Comparison of ENCODE assay signal across 12 mouse cellular contexts in genomic region chr7:100503076-100503475, GRCm38 (mm10). TPM values are rescaled to one million over a fixed set of nuclear protein-coding genes. Genes with fewer than 3 reads are reported as not detected.
A peak's percentile ranks its signal among the peaks of the same experiment; 100 is the strongest.
DNase-seq lines count a peak whose midpoint lies in the region; ATAC-seq and TF ChIP-seq lines count a peak whose summit lies in the region.
"Had no signal": no experiment of that assay in that cellular context is flagged by ENCODE, and none has a peak within 500 bp of the region (broad histone marks: within the 10 kb centered on the region; RNA-seq: fewer than 3 reads in every experiment).

No protein-coding gene starts in this region.

- TF ChIP-seq POLR2A in bone marrow macrophage, adult 2 months (IDR thresholded peaks at IDR 0.05; ENCODE audit: borderline replicate concordance, low read depth, low read length) = no peak

- no peak for TF ChIP-seq EP300 in lung, postnatal 0 days (IDR thresholded peaks at IDR 0.05)

- H3K9ac ChIP-seq in lung, postnatal 0 days (replicated peaks; ENCODE audit: low read depth) = no peak overlapping the region
- H3K9ac ChIP-seq in intestine, embryonic 16.5 days (ENCODE audit: low read depth, low read length) = no peak overlapping the region

- no peak overlapping the region for H3K4me2 ChIP-seq in lung, postnatal 0 days (replicated peaks; ENCODE audit: low read depth, low read length)
- no peak overlapping the region for H3K4me2 ChIP-seq in intestine, embryonic 16.5 days (ENCODE audit: low read depth, low read length)

- 71% methylated on average over 5 of the region's 5 CpGs for WGBS in lung, postnatal 0 days
- WGBS in macrophage (ENCODE audit: missing documents) = 23% methylated on average over 5 of the region's 5 CpGs
- 82% methylated on average over 5 of the region's 5 CpGs for WGBS in intestine, embryonic 16.5 days

- DNase-seq in lung, postnatal 0 days (ENCODE audit: low spot score) = peak; percentile 23
- DNase-seq in lung, postnatal 25 days (ENCODE audit: low spot score) = no peak
- DNase-seq in thymus, postnatal 25 days = peak; percentile 44
- no peak for DNase-seq in embryo, embryonic 9.5 days (ENCODE audit: extremely low spot score)
- DNase-seq in MN1 (ENCODE audit: low spot score) = no peak
- DNase-seq: right cerebral cortex, postnatal 25 days had no signal

- H3K27ac ChIP-seq in lung, postnatal 0 days (ENCODE audit: low read length) = no peak overlapping the region
- H3K27ac ChIP-seq in bone marrow macrophage, adult 2 months (ENCODE audit: insufficient read depth, low read depth, low read length) = peak overlapping the region; percentile 11
- 0 out of 2 replicates have a peak overlapping the region, but pooled peaks have one; percentile 2 for H3K27ac ChIP-seq in macrophage
- no peak overlapping the region for H3K27ac ChIP-seq in intestine, embryonic 16.5 days (ENCODE audit: low read length)

- H3K27me3 ChIP-seq in lung, postnatal 0 days (replicated peaks; ENCODE audit: insufficient read depth, low read length) = no peaks in the 10 kb centered on the region
- H3K27me3 ChIP-seq in intestine, embryonic 16.5 days (replicated peaks; ENCODE audit: control insufficient read depth, insufficient read depth, low read length) = no peaks in the 10 kb centered on the region

- no peaks in the 10 kb centered on the region; the same call in 1 of the 2 replicates for H3K4me1 ChIP-seq in lung, postnatal 0 days (ENCODE audit: insufficient read depth, low read depth, low read length)
- peaks cover 44% of the 10 kb centered on the region for H3K4me1 ChIP-seq in bone marrow macrophage, adult 2 months (ENCODE audit: control insufficient read depth, insufficient read depth, low read length)
- H3K4me1 ChIP-seq in intestine, embryonic 16.5 days (ENCODE audit: control insufficient read depth, insufficient read depth, low read length) = peaks cover 7% of the 10 kb centered on the region; the same call in 1 of the 2 replicates

- no peaks in the 10 kb centered on the region for H3K9me3 ChIP-seq in lung, postnatal 0 days (ENCODE audit: low read length)
- no peaks in the 10 kb centered on the region for H3K9me3 ChIP-seq in intestine, embryonic 16.5 days (ENCODE audit: control insufficient read depth, low read length)

- H3K4me3 ChIP-seq in lung, postnatal 0 days (ENCODE audit: low read depth, low read length) = no peak overlapping the region
- H3K4me3 ChIP-seq in bone marrow macrophage, adult 2 months (ENCODE audit: insufficient read depth, low read length) = no peak overlapping the region
- no peak overlapping the region for H3K4me3 ChIP-seq in macrophage (ENCODE audit: inconsistent target)
- H3K4me3 ChIP-seq in intestine, embryonic 16.5 days (ENCODE audit: low read length) = no peak overlapping the region

- TF ChIP-seq CTCF in lung, postnatal 0 days (IDR thresholded peaks at IDR 0.05) = no peak
- no peak for TF ChIP-seq CTCF in bone marrow macrophage, adult 2 months (IDR thresholded peaks at IDR 0.05; ENCODE audit: low read depth, low read length)

- H3K36me3 ChIP-seq in lung, postnatal 0 days (ENCODE audit: insufficient read depth, low read length) = peaks cover 16% of the 10 kb centered on the region
- H3K36me3 ChIP-seq in macrophage (ENCODE audit: inconsistent target) = peaks cover 19% of the 10 kb centered on the region
- peaks cover 13% of the 10 kb centered on the region; the same call in 1 of the 2 replicates for H3K36me3 ChIP-seq in intestine, embryonic 16.5 days (ENCODE audit: control insufficient read depth, insufficient read depth, low read length)

- no peaks in the 10 kb centered on the region; the same call in 1 of the 2 replicates for H3K79me2 ChIP-seq in macrophage (ENCODE audit: inconsistent target)

- ATAC-seq in lung, postnatal 0 days = no peak
- no peak for ATAC-seq in intestine, embryonic 16.5 days
- ATAC-seq: hindbrain, embryonic 16.5 days had no signal

RNA-seq across cellular contexts. Expression of gene Ucp2, which starts 9.9 kb away (rescaled TPM):
- polyA plus RNA-seq in lung, postnatal 0 days (2015; fragmentation: Nextera tagmentation; extraction: Ambion mirVana) = 528 and 617 TPM in 2 replicates
- polyA plus RNA-seq in bone marrow macrophage, adult 2 months (2012; ENCODE audit: insufficient read depth, insufficient read length, missing spikeins) = 1,592 and 1,654 TPM in 2 replicates
- 100 to 1,000 TPM in 12 of 26 experiments, 10 to 100 TPM in 14; 11.5 to 444 (median 80.1) TPM for total RNA-seq in macrophage (2018; cell fraction: chromatin; rRNA removed)
- total RNA-seq in macrophage (2018; cell fraction: cytosol; rRNA removed) = 1,000 to 10,000 TPM in 4 of 26 experiments, 100 to 1,000 TPM in 22; 386 to 1,183 (median 657) TPM
- total RNA-seq in macrophage (2018; cell fraction: nucleus; rRNA removed) = 100 to 1,000 TPM in 24 of 26 experiments, 10 to 100 TPM in 2; 72.3 to 437 (median 188) TPM
- polyA plus RNA-seq in macrophage (2018) = 934 to 1,261 TPM (median 1,117 TPM) in 3 replicates
- polyA plus RNA-seq in intestine, embryonic 16.5 days (2015; fragmentation: Nextera tagmentation; extraction: Ambion mirVana) = 368 and 382 TPM in 2 replicates

RNA-seq across cellular contexts. Expression of gene Dnajb13, which starts 11.7 kb away (rescaled TPM):
- 13.7 and 13.8 TPM in 2 replicates for polyA plus RNA-seq in lung, postnatal 0 days (2015; fragmentation: Nextera tagmentation; extraction: Ambion mirVana)
- 0.63 and 1.5 TPM in 2 replicates for polyA plus RNA-seq in bone marrow macrophage, adult 2 months (2012; ENCODE audit: insufficient read depth, insufficient read length, missing spikeins)
- total RNA-seq in macrophage (2018; cell fraction: chromatin; rRNA removed) = 1 to 10 TPM in 12 of 26 experiments, under 1 TPM in 11, not detected in 3; 0.33 to 2.9 (median 1.1) TPM
- 1 to 10 TPM in 21 of 26 experiments, under 1 TPM in 5; 0.59 to 2.8 (median 1.4) TPM for total RNA-seq in macrophage (2018; cell fraction: cytosol; rRNA removed)
- 1 to 10 TPM in 11 of 26 experiments, under 1 TPM in 13, not detected in 2; 0.24 to 4.2 (median 0.93) TPM for total RNA-seq in macrophage (2018; cell fraction: nucleus; rRNA removed)
- 0.88 to 2.8 TPM (median 2.0 TPM) in 3 replicates for polyA plus RNA-seq in macrophage (2018)
- polyA plus RNA-seq in intestine, embryonic 16.5 days (2015; fragmentation: Nextera tagmentation; extraction: Ambion mirVana) = 0.48 and 0.50 TPM in 2 replicates

RNA-seq across cellular contexts. Expression of gene Ucp3, which starts 30.3 kb away (rescaled TPM):
- 0.08 and 0.15 TPM in 2 replicates for polyA plus RNA-seq in lung, postnatal 0 days (2015; fragmentation: Nextera tagmentation; extraction: Ambion mirVana)
- polyA plus RNA-seq in bone marrow macrophage, adult 2 months (2012; ENCODE audit: insufficient read depth, insufficient read length, missing spikeins) = not detected in 2 replicates
- total RNA-seq in macrophage (2018; cell fraction: chromatin; rRNA removed) = under 1 TPM in 6 of 26 experiments, not detected in 20; 0.26 to 0.71 (median 0.52) TPM
- total RNA-seq in macrophage (2018; cell fraction: cytosol; rRNA removed) = under 1 TPM in 2 of 26 experiments, not detected in 24; 0.10 to 0.12 TPM
- total RNA-seq in macrophage (2018; cell fraction: nucleus; rRNA removed) = under 1 TPM in 3 of 26 experiments, not detected in 23; 0.21 to 0.41 (median 0.28) TPM
- not detected in 3 replicates for polyA plus RNA-seq in macrophage (2018)
- polyA plus RNA-seq in intestine, embryonic 16.5 days (2015; fragmentation: Nextera tagmentation; extraction: Ambion mirVana) = not detected in 2 replicates
- polyA plus RNA-seq: embryonic facial prominence, embryonic 11.5 days; neural tube, embryonic 14.5 days had no signal

RNA-seq across cellular contexts. Expression of gene Coa4, which starts 33.8 kb away (rescaled TPM):
- polyA plus RNA-seq in lung, postnatal 0 days (2015; fragmentation: Nextera tagmentation; extraction: Ambion mirVana) = 17.0 and 18.2 TPM in 2 replicates
- polyA plus RNA-seq in bone marrow macrophage, adult 2 months (2012; ENCODE audit: insufficient read depth, insufficient read length, missing spikeins) = 25.9 and 29.7 TPM in 2 replicates
- total RNA-seq in macrophage (2018; cell fraction: chromatin; rRNA removed) = 10 to 100 TPM in 9 of 26 experiments, 1 to 10 TPM in 17; 1.2 to 24.0 (median 5.3) TPM
- 10 to 100 TPM; 13.0 to 43.0 (median 34.9) TPM for total RNA-seq in macrophage (2018; cell fraction: cytosol; rRNA removed)
- total RNA-seq in macrophage (2018; cell fraction: nucleus; rRNA removed) = 10 to 100 TPM in 7 of 26 experiments, 1 to 10 TPM in 19; 1.4 to 23.3 (median 6.9) TPM
- polyA plus RNA-seq in macrophage (2018) = 33.7 to 48.0 TPM (median 34.1 TPM) in 3 replicates
- 59.2 and 59.3 TPM in 2 replicates for polyA plus RNA-seq in intestine, embryonic 16.5 days (2015; fragmentation: Nextera tagmentation; extraction: Ambion mirVana)

Comparison
In these comparisons a context has a peak if more than half of its experiments do, and no peak if none do; other contexts are left out.
1. DNase-seq: peak in lung, postnatal 0 days (single experiment) and thymus, postnatal 25 days (single experiment); none in lung, postnatal 25 days (single experiment), embryo, embryonic 9.5 days (single experiment) and MN1 (single experiment).
2. H3K27ac ChIP-seq: peak in bone marrow macrophage, adult 2 months (single experiment) and macrophage (single experiment); none in lung, postnatal 0 days (single experiment) and intestine, embryonic 16.5 days (single experiment).